Mouse (Mus musculus) hindbrain, embryonic 10.5 days (tissue): ENCODE results near the gene Spdya. TPM values are rescaled to one million over a fixed set of nuclear protein-coding genes. Genes with fewer than 3 reads are reported as not detected.

ENCODE experiments used
- polyA plus RNA-seq: library from polyadenylated mRNA; unstranded; fragments of >200 nt; fragmentation: Nextera tagmentation; extraction: Ambion mirVana; gene quantifications from 2 replicates; pipeline ENCODE4 v1.2.1, GENCODE M21; 2016

The Spdya gene
- polyA plus RNA-seq, 1 experiment from 2014 or later = 0.92 TPM

Other genes starting within 250 kb of the Spdya start
- 20.2 and 26.3 TPM in 2 replicates for gene Emilin2, start 240.1 kb upstream of the Spdya start, polyA plus RNA-seq
- 4.0 and 6.3 TPM in 2 replicates for gene Gm4707, start 92.1 kb upstream of the Spdya start, polyA plus RNA-seq
- 50.7 and 79.2 TPM in 2 replicates for gene Smchd1, start 76.7 kb upstream of the Spdya start, polyA plus RNA-seq
- 38.4 and 59.5 TPM in 2 replicates for gene Ndc80, start 25.2 kb upstream of the Spdya start, polyA plus RNA-seq
- 59.9 and 94.3 TPM in 2 replicates for gene Wdr43, start 63.8 kb downstream of the Spdya start, polyA plus RNA-seq
- gene Togaram2, start 121.2 kb downstream of the Spdya start, polyA plus RNA-seq = 0.05 and 0.09 TPM in 2 replicates
- gene Pcare, start 200.8 kb downstream of the Spdya start, polyA plus RNA-seq = not detected in 2 replicates
- 4.1 and 4.9 TPM in 2 replicates for gene Clip4, start 216.4 kb downstream of the Spdya start, polyA plus RNA-seq